Mouse (Mus musculus): ENCODE measurements around the gene Zbtb20. TPM values are rescaled to one million over a fixed set of nuclear protein-coding genes. Genes with fewer than 3 reads are reported as not detected.

The Zbtb20 gene
- polyA plus RNA-seq (2014; fragmentation: Nextera tagmentation; extraction: Ambion mirVana), result 54.7 and 56.6 TPM in 2 replicates

DNA sequence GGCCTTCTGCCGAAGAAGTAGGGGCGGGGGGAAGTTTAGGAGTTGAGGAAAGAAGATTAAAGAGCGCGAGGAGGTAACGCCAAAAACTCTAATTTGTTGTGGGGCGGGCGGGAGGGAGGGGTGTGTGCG, at the start of gene Zbtb20:
Zbtb20 (plus strand) TSS at position 30 of the 129 bp plus-strand sequence.
- no peak for DNase-seq (ENCODE audit: low spot score)
- Histone ChIP-seq H3K9me3 (ENCODE audit: control insufficient read depth, low read length) (no peaks in the 10 kb centered on the region), H3K4me3 (ENCODE audit: low read depth, low read length) (peak within 1 kb of the TSS; percentile 69), H3K36me3 (ENCODE audit: control insufficient read depth, insufficient read depth, low read length) (no peaks in the 10 kb centered on the region), H3K4me1 (replicated peaks; ENCODE audit: control insufficient read depth, insufficient read depth, low read length) (0 out of 2 replicates have a peak, but pooled peaks cover 2% of the 10 kb centered on the region), H3K9ac (ENCODE audit: low read length) (peak within 1 kb of the TSS; percentile 84), H3K4me2 (ENCODE audit: low read depth, low read length, severe bottlenecking) (peak within 1 kb of the TSS; percentile 81), H3K27ac (ENCODE audit: low read depth, low read length) (peak within 1 kb of the TSS; percentile 98), H3K27me3 (ENCODE audit: control insufficient read depth, insufficient read depth, low read length) (no peaks in the 10 kb centered on the region)
- 4% methylated on average over 7 of the region's 8 CpGs for WGBS
- no peak for ATAC-seq (replicated peaks; ENCODE audit: low FRiP score)

DNA sequence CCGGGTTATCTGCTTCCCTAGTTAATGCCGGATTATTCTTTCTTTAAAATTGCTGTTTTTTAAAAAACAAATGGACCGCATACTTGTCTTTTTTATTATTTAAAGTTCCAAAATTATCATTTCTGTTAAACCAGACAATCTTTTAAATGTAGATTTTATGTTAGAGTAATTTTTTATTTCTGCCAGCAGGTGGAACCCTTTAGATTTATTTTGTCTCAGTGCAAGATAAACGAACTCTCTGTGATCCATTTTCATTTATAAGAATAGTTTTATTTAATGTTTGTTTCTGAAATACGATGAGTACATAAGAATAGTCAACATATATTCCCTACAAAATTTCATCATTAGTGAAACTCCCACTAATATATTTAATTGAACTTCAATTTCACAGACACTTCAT, 39.7 kb upstream of the Zbtb20 start:
- no peak overlapping the region for H3K4me3 ChIP-seq (ENCODE audit: low read depth, low read length)
- no peak overlapping the region for H3K27ac ChIP-seq (ENCODE audit: low read depth, low read length)
- ATAC-seq (replicated peaks; ENCODE audit: low FRiP score), result no peak

DNA sequence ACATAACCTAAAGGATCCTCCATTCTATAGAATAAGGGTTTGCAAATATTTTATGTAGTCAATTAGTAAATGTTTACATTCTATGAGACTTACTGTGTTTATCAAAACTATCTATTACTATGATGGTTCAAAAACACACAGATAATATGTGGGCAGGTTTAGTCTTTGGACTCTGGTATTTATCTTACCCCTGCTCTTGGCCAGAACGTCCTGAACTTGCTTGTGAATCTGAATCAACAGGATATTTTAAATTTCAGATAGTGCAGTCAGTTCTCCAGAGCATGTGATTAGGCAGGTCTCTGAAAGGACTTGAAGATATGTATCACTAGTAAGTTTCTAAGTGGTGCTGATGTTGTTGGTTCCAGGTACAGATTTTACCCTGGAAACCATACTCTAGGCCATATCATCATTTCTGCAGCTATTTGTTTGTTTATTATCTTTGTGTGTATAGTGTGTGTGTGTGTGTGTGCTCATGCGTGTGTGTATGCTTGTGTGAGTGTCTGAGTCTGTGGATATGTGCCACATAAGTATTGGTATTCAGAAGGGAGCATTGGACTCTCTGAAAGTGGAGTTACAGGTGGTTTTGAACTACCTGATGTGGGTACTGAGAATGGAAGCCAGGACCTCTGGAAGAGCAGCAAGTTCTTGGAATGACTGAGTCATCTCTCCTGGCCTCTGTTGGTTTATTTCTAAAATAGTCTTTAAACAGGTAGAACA, 39.1 kb upstream of the Zbtb20 start:
- Histone ChIP-seq H3K27me3 (ENCODE audit: control insufficient read depth, insufficient read depth, low read length) (no peaks in the 10 kb centered on the region), H3K36me3 (ENCODE audit: control insufficient read depth, insufficient read depth, low read length) (no peaks in the 10 kb centered on the region), H3K4me1 (replicated peaks; ENCODE audit: control insufficient read depth, insufficient read depth, low read length) (no peaks in the 10 kb centered on the region), H3K9me3 (ENCODE audit: control insufficient read depth, low read length) (no peaks in the 10 kb centered on the region), H3K27ac (ENCODE audit: low read depth, low read length) (no peak overlapping the region), H3K9ac (ENCODE audit: low read length) (no peak overlapping the region), H3K4me3 (ENCODE audit: low read depth, low read length) (no peak overlapping the region), H3K4me2 (ENCODE audit: low read depth, low read length, severe bottlenecking) (no peak overlapping the region)
- whole genome bisulfite sequencing, result 71% methylated on average over 2 of the region's 2 CpGs
- ATAC-seq (replicated peaks; ENCODE audit: low FRiP score), result no peak
- no peak for DNase-seq (ENCODE audit: low spot score)

More for the DNA sequence above, 39.7 kb upstream of the Zbtb20 start:
- no peaks in the 10 kb centered on the region for H3K9me3 ChIP-seq (ENCODE audit: control insufficient read depth, low read length)
- 76% methylated on average over 5 of the region's 5 CpGs for WGBS
- no peak for DNase-seq (ENCODE audit: low spot score)
- H3K4me1 ChIP-seq (replicated peaks; ENCODE audit: control insufficient read depth, insufficient read depth, low read length), result no peaks in the 10 kb centered on the region
- no peak overlapping the region for H3K9ac ChIP-seq (ENCODE audit: low read length)
- no peaks in the 10 kb centered on the region for H3K27me3 ChIP-seq (ENCODE audit: control insufficient read depth, insufficient read depth, low read length)
- no peaks in the 10 kb centered on the region for H3K36me3 ChIP-seq (ENCODE audit: control insufficient read depth, insufficient read depth, low read length)
- no peak overlapping the region for H3K4me2 ChIP-seq (ENCODE audit: low read depth, low read length, severe bottlenecking)

DNA sequence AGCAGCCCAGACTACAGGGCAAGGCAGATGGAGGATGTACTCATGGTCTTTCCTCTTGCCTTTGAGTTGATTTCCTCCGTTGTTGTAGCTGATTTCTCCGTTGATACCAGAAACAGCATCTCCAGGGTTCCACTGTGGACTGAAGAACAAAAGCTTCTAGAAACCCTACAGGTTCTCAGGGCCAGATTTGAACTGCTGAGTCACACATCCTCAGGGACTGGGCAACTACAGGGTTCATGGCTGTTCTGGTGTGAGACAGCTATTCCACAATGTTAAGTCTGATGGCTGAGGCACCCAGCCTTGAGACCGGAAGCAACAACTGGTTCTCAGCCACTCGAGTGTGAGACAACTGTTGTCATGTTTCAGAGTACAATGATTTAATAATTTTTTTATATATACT, 37.5 kb upstream of the Zbtb20 start:
- no peak overlapping the region for H3K9ac ChIP-seq (ENCODE audit: low read length)
- no peaks in the 10 kb centered on the region for H3K36me3 ChIP-seq (ENCODE audit: control insufficient read depth, insufficient read depth, low read length)
- H3K4me3 ChIP-seq (ENCODE audit: low read depth, low read length), result no peak overlapping the region
- WGBS, result 93% methylated on average over 4 of the region's 4 CpGs
- no peaks in the 10 kb centered on the region for H3K9me3 ChIP-seq (ENCODE audit: control insufficient read depth, low read length)
- H3K4me1 ChIP-seq (replicated peaks; ENCODE audit: control insufficient read depth, insufficient read depth, low read length), result no peaks in the 10 kb centered on the region
- H3K27me3 ChIP-seq (ENCODE audit: control insufficient read depth, insufficient read depth, low read length), result no peaks in the 10 kb centered on the region
- ATAC-seq (replicated peaks; ENCODE audit: low FRiP score) (no peak), DNase-seq (ENCODE audit: low spot score) (no peak)
- no peak overlapping the region for H3K4me2 ChIP-seq (ENCODE audit: low read depth, low read length, severe bottlenecking)
- H3K27ac ChIP-seq (ENCODE audit: low read depth, low read length), result no peak overlapping the region

DNA sequence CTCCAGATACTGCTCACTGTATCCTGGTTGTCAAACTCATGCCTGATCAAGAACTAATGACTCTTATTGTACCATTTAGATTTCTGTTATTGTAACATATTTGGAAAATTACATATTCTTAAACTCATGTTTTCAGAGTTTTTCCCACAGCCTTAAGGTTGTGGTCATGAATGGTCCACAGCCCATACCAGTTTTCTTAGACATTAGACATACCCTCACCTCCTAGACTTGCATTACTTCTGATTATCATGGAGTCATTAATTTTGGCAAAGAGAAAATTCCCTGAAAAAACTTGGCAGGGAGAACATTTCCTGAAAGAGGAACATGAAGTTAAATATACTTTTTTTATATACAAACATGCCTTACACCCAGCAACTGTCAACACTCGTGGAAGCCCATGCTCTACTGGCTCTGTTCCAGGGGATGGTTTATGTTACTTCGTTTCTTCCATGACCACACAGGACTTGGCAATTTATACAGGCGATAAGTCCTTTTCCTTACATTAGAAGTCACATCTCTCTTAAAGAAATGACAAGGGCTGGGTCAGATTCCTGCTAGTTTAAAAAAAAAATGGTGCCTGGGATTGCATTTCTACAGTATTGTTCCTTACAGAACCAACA, 18.0 kb upstream of the Zbtb20 start:
- no peaks in the 10 kb centered on the region for H3K4me1 ChIP-seq (replicated peaks; ENCODE audit: control insufficient read depth, insufficient read depth, low read length)
- H3K4me3 ChIP-seq (ENCODE audit: low read depth, low read length), result no peak overlapping the region
- no peaks in the 10 kb centered on the region for H3K9me3 ChIP-seq (ENCODE audit: control insufficient read depth, low read length)
- ATAC-seq (replicated peaks; ENCODE audit: low FRiP score) (no peak), DNase-seq (ENCODE audit: low spot score) (no peak)
- WGBS, result 84% methylated on average over 3 of the region's 3 CpGs
- H3K4me2 ChIP-seq (ENCODE audit: low read depth, low read length, severe bottlenecking), result no peak overlapping the region
- no peak overlapping the region for H3K27ac ChIP-seq (ENCODE audit: low read depth, low read length)
- H3K9ac ChIP-seq (ENCODE audit: low read length), result no peak overlapping the region
- no peaks in the 10 kb centered on the region for H3K36me3 ChIP-seq (ENCODE audit: control insufficient read depth, insufficient read depth, low read length)
- H3K27me3 ChIP-seq (ENCODE audit: control insufficient read depth, insufficient read depth, low read length), result no peaks in the 10 kb centered on the region

DNA sequence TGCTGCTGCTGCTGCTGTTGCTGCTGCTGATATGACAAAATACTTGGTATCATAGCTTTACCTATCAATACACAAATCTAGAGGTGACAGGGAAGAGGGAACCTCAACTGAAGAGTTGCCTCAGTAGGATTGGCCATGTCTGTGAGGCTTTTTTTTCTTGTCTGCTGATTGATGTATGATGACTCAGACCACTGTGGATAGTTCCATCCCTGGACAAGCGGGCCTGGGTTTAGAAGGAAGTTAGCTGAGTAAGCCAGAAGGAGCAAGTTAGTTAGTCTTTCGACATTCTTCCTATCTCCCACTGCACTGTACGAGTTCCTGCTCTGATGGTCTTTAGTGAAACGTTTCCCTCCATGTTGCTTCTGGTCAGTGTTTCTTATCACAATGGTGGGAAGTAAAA, 16.4 kb upstream of the Zbtb20 start:
- no peaks in the 10 kb centered on the region for H3K4me1 ChIP-seq (replicated peaks; ENCODE audit: control insufficient read depth, insufficient read depth, low read length)
- DNase-seq (ENCODE audit: low spot score) (no peak), ATAC-seq (replicated peaks; ENCODE audit: low FRiP score) (no peak)
- no peaks in the 10 kb centered on the region for H3K36me3 ChIP-seq (ENCODE audit: control insufficient read depth, insufficient read depth, low read length)
- no peak overlapping the region for H3K9ac ChIP-seq (ENCODE audit: low read length)
- no peaks in the 10 kb centered on the region for H3K9me3 ChIP-seq (ENCODE audit: control insufficient read depth, low read length)
- no peak overlapping the region for H3K4me3 ChIP-seq (ENCODE audit: low read depth, low read length)
- WGBS, result 81% methylated on average over 4 of the region's 4 CpGs
- no peak overlapping the region for H3K4me2 ChIP-seq (ENCODE audit: low read depth, low read length, severe bottlenecking)
- no peak overlapping the region for H3K27ac ChIP-seq (ENCODE audit: low read depth, low read length)
- no peaks in the 10 kb centered on the region for H3K27me3 ChIP-seq (ENCODE audit: control insufficient read depth, insufficient read depth, low read length)

DNA sequence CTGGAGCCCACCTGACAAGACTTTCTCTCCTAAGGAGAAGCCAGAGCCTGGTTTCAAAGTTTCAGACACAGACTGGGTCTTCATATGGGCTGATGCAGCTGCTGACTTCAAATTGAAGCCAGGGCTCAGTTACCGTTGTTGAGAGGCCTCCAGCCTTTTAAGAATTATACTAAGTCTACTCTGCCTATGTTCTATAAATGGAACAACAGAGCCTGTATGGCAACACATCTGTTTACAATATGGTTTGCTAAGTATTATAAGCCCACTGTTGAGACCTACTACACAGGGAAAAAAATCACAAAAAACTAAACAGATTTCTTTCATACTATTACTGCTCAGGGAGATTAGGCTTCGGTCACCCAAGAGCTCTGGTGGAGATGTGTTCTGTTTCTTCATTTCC, 12.4 kb upstream of the Zbtb20 start:
- Histone ChIP-seq H3K27me3 (ENCODE audit: control insufficient read depth, insufficient read depth, low read length) (no peaks in the 10 kb centered on the region), H3K27ac (ENCODE audit: low read depth, low read length) (no peak overlapping the region), H3K4me3 (ENCODE audit: low read depth, low read length) (no peak overlapping the region), H3K9ac (ENCODE audit: low read length) (no peak overlapping the region), H3K4me2 (ENCODE audit: low read depth, low read length, severe bottlenecking) (no peak overlapping the region), H3K9me3 (ENCODE audit: control insufficient read depth, low read length) (no peaks in the 10 kb centered on the region), H3K36me3 (ENCODE audit: control insufficient read depth, insufficient read depth, low read length) (no peaks in the 10 kb centered on the region), H3K4me1 (replicated peaks; ENCODE audit: control insufficient read depth, insufficient read depth, low read length) (no peaks in the 10 kb centered on the region)
- no peak for DNase-seq (ENCODE audit: low spot score)
- ATAC-seq (replicated peaks; ENCODE audit: low FRiP score), result no peak
- 80% methylated on average over 2 of the region's 2 CpGs for WGBS

DNA sequence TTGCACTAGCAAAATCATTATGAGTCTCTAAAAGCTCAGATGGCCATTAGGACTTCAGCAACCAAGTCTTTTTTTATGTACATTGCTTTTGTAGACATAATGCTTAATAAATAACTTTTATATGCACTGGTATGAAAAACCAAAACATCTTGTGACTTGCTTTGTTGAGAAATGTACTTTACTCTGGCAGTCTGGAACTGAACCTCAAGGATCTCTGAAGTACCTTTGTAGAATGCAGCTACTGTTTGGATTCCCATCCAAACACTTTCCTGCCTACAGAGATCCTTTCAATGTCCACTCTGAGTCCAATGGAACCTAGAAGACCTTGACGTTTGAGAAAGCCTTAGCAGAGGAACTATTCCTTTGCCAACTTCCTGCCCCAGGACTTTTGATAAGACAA, 9.6 kb upstream of the Zbtb20 start:
- H3K27ac ChIP-seq (ENCODE audit: low read depth, low read length), result no peak overlapping the region
- H3K27me3 ChIP-seq (ENCODE audit: control insufficient read depth, insufficient read depth, low read length), result no peaks in the 10 kb centered on the region
- WGBS, result 88% methylated on average over 1 of the region's 1 CpGs
- no peak overlapping the region for H3K9ac ChIP-seq (ENCODE audit: low read length)
- H3K36me3 ChIP-seq (ENCODE audit: control insufficient read depth, insufficient read depth, low read length), result no peaks in the 10 kb centered on the region
- no peak overlapping the region for H3K4me3 ChIP-seq (ENCODE audit: low read depth, low read length)
- H3K4me1 ChIP-seq (replicated peaks; ENCODE audit: control insufficient read depth, insufficient read depth, low read length), result no peaks in the 10 kb centered on the region
- H3K9me3 ChIP-seq (ENCODE audit: control insufficient read depth, low read length), result no peaks in the 10 kb centered on the region
- ATAC-seq (replicated peaks; ENCODE audit: low FRiP score), result no peak
- no peak for DNase-seq (ENCODE audit: low spot score)
- H3K4me2 ChIP-seq (ENCODE audit: low read depth, low read length, severe bottlenecking), result no peak overlapping the region

DNA sequence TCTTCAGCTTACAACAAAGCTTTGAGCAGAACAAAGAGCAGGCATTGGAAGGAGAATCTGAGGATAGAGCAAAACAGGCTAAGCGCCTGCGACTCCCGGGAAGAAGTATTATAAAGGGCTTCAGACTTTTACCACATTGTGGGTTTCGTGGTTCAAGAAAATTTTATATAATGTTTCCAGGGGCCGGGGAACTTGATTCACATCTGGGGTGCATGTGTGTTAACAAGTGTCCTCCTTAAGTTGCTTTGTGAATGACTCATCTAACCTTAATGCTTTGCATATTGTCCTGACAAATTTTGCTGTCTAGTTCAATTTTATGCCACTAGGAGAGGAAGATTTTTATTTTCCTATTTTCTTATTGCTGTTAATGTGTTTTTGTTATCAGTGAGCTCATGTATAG, 3.6 kb upstream of the Zbtb20 start:
- Histone ChIP-seq H3K9me3 (ENCODE audit: control insufficient read depth, low read length) (no peaks in the 10 kb centered on the region), H3K4me1 (replicated peaks; ENCODE audit: control insufficient read depth, insufficient read depth, low read length) (0 out of 2 replicates have a peak, but pooled peaks cover under 1% of the 10 kb centered on the region), H3K27ac (ENCODE audit: low read depth, low read length) (no peak overlapping the region), H3K36me3 (ENCODE audit: control insufficient read depth, insufficient read depth, low read length) (no peaks in the 10 kb centered on the region), H3K4me2 (ENCODE audit: low read depth, low read length, severe bottlenecking) (no peak overlapping the region), H3K27me3 (ENCODE audit: control insufficient read depth, insufficient read depth, low read length) (no peaks in the 10 kb centered on the region), H3K4me3 (ENCODE audit: low read depth, low read length) (no peak overlapping the region), H3K9ac (ENCODE audit: low read length) (no peak overlapping the region)
- 87% methylated on average over 5 of the region's 5 CpGs for WGBS
- DNase-seq (ENCODE audit: low spot score) (no peak), ATAC-seq (replicated peaks; ENCODE audit: low FRiP score) (no peak)

Data from forebrain, embryonic 11.5 days (tissue).